Mouse (Mus musculus) liver, embryonic 14.5 days (tissue): ENCODE measurements around the gene Lamb1. TPM values are rescaled to one million over a fixed set of nuclear protein-coding genes. Genes with fewer than 3 reads are reported as not detected.

Experiments used
- ATAC-seq: fragments of 200-750 bp; cut with Nextera tagmentation; 2 replicates; pipeline ENCODE4 v1.8.0; 2017; ENCODE audit warnings: moderate number of reproducible peaks, mild to moderate bottlenecking, moderate library complexity; ENCODE audit not compliant: insufficient read depth
- DNase-seq, 3 experiments: peaks; one replicate each; pipeline ENCODE4 v3.0.0-alpha.2; 2012 to 2013; ENCODE audit warnings: low read depth in 3 of 3, low spot score in 3 of 3
- H3K27ac ChIP-seq: fragments of 300-500 bp; sonication (generic); 2 replicates; pipeline ENCODE4 v1.5.1; 2014; ENCODE audit warnings: moderate library complexity, mild to moderate bottlenecking, control low read depth, inconsistent platforms
- H3K27me3 ChIP-seq: fragments of 300-500 bp; sonication (generic); 2 replicates; pipeline ENCODE4 v1.6.1; 2014; ENCODE audit warnings: mild to moderate bottlenecking, low read length, moderate library complexity; ENCODE audit not compliant: control insufficient read depth, insufficient read depth
- H3K36me3 ChIP-seq: fragments of 300-500 bp; sonication (generic); replicated peaks from 2 replicates; pipeline ENCODE4 v1.6.1; 2014; ENCODE audit warnings: low read depth; ENCODE audit not compliant: control insufficient read depth, insufficient read depth
- H3K4me1 ChIP-seq, 2 experiments: fragments of 200-500 bp in 1 of 2; fragments of 300-500 bp in 1 of 2; sonication (generic) in 1 of 2; replicated peaks; 2 replicates each; pipeline ENCODE4 v1.6.1; 2012 to 2014; ENCODE audit warnings: antibody characterized with exemption in 1 of 2, inconsistent platforms in 1 of 2, low read length in 1 of 2; ENCODE audit not compliant: control insufficient read depth in 2 of 2, insufficient read depth in 2 of 2
- H3K4me2 ChIP-seq: fragments of 300-500 bp; sonication (generic); 2 replicates; pipeline ENCODE4 v1.6.1; 2014; ENCODE audit warnings: low read depth, mild to moderate bottlenecking, control low read depth, moderate library complexity
- H3K4me3 ChIP-seq, 2 experiments: fragments of 200-500 bp in 1 of 2; fragments of 300-500 bp in 1 of 2; sonication (generic) in 1 of 2; 2 replicates each; pipeline ENCODE4 v1.5.1; 2012 to 2014; ENCODE audit warnings: low read depth in 2 of 2, low read length in 2 of 2, mild to moderate bottlenecking in 2 of 2, control low read depth in 1 of 2, inconsistent platforms in 1 of 2, moderate library complexity in 1 of 2; ENCODE audit not compliant: insufficient read depth in 1 of 2
- H3K9ac ChIP-seq: fragments of 300-500 bp; sonication (generic); replicated peaks from 2 replicates; pipeline ENCODE4 v1.6.1; 2014; ENCODE audit warnings: mild to moderate bottlenecking, control low read depth, moderate library complexity
- H3K9me3 ChIP-seq: fragments of 300-500 bp; sonication (generic); 2 replicates; pipeline ENCODE4 v1.6.1; 2016; ENCODE audit warnings: low read length, mixed read lengths; ENCODE audit not compliant: control insufficient read depth
- CTCF ChIP-seq: IDR thresholded peaks from 2 replicates; pipeline ENCODE4 v1.5.1; 2016; ENCODE audit warnings: antibody characterized with exemption, low read depth, control low read depth
- EP300 ChIP-seq: IDR thresholded peaks from 2 replicates; pipeline ENCODE4 v1.6.1; 2016; ENCODE audit warnings: antibody characterized with exemption, low read depth
- WGBS: fragments of 180-500 bp; shearing (Covaris S2); extraction: QIAGEN DNeasy Blood & Tissue Kit; methylation state at CpG from one replicate; pipeline ENCODE4 v1.1.7; 2014; ENCODE audit not compliant: insufficient replicate concordance; 5-methylcytosine and 5-hydroxymethylcytosine counted together
- polyA plus RNA-seq, 2 experiments: library from polyadenylated mRNA; depleted of rRNA in 1 of 2; stranded (reverse) in 1 of 2; unstranded in 1 of 2; fragments of >200 nt; fragmentation: Nextera tagmentation in 1 of 2; extraction: Ambion mirVana in 1 of 2; gene quantifications; 2 replicates each; pipeline versions ENCODE4 v1.2.1 to v1.2.3; 2012 to 2014

The Lamb1 gene
- polyA plus RNA-seq, 2 experiments, result 1.9 to 2.6 TPM

DNA sequence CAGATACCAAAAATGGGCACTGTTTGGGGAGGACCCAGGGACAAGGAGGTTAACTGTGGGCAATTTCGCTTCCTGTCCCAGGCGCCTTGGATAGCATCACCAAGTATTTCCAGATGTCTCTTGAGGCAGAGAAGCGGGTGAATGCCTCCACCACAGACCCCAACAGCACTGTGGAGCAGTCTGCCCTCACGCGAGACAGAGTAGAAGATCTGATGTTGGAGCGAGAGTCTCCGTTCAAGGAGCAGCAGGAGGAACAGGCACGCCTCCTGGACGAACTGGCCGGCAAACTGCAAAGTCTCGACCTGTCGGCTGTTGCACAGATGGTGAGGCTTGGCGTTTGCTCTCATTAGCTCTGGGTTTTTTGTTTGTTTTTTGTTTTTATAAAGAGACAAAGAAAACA, 55.8 kb downstream of the Lamb1 start:
- no peak overlapping the region for H3K4me3 ChIP-seq
- no peak for TF ChIP-seq EP300
- TF ChIP-seq CTCF, result no peak
- H3K9ac ChIP-seq, result no peak overlapping the region
- no peaks in the 10 kb centered on the region for H3K4me1 ChIP-seq
- no peak for DNase-seq
- no peaks in the 10 kb centered on the region for H3K27me3 ChIP-seq
- H3K4me2 ChIP-seq, result no peak overlapping the region
- H3K36me3 ChIP-seq, result no peaks in the 10 kb centered on the region
- WGBS, result 75% methylated on average over 13 of the region's 13 CpGs
- no peaks in the 10 kb centered on the region for H3K9me3 ChIP-seq
- no peak overlapping the region for H3K27ac ChIP-seq
- ATAC-seq, result no peak

DNA sequence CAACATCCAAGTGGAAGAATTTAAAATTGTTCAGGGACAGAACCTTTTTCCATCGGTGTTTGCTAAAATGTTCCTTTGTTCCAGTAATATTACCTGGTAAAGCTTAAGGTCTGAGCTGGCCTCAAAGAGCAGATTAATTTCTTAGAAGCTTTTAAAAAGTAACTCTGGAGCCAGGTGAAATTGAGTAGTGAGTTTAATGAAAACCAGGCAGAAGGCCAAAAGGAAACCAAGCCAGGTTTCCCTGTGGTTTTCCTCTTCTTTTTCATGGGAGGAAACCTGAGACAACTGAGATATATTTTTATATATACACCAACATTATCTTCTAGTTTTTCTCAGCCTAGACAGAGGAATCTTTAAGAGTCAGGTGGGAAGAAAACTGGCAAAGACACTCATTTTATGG, 56.5 kb downstream of the Lamb1 start:
- H3K36me3 ChIP-seq, result no peaks in the 10 kb centered on the region
- no peak overlapping the region for H3K9ac ChIP-seq
- no peaks in the 10 kb centered on the region for H3K27me3 ChIP-seq
- H3K4me2 ChIP-seq, result no peak overlapping the region
- no peak overlapping the region for H3K27ac ChIP-seq
- TF ChIP-seq CTCF (no peak), EP300 (no peak)
- no peaks in the 10 kb centered on the region for H3K9me3 ChIP-seq
- H3K4me3 ChIP-seq, result no peak overlapping the region
- H3K4me1 ChIP-seq, result no peaks in the 10 kb centered on the region
- ATAC-seq, result no peak
- DNase-seq, result no peak
- WGBS, result 81% methylated on average over 1 of the region's 1 CpGs

DNA sequence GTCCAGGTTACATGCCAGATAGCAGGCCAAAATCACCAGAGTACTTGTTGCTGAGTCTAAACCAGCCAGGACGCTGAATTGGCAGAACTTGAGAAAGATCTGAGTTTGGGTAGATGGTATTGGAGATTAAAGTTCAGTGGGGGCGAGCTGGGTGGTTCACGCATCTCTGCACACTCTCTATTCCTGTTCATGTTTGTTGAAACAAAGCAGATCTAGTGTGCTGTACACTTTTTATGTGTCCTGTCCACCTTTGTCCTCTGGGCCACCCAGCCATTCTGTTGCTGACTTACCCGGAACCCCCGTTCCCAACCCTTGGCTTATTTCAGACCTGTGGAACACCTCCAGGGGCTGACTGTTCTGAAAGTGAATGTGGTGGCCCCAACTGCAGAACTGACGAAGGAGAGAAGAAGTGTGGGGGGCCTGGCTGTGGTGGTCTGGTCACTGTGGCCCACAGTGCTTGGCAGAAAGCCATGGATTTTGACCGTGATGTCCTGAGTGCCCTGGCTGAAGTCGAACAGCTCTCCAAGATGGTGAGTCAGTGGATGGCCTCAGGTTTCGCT, 58.2 kb downstream of the Lamb1 start:
- 69% methylated on average over 9 of the region's 9 CpGs for WGBS

DNA sequence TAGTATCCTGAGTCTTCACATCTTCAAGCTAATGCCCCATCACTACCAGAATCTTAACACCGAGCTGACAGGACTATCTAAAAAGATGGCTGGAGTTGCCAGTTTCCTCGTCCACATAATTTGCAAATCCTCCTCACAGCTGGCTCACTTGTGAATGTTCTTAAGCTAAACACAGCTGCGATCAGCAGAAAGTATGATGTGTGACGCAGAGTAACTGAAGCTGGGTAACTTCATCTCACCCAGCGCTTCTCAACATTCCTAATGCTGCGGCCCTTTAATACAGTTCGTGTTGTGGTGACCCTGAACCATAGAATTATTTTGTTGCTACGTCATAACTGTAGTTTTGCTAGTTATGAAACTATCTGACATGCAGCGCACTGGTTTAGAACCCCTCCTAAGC, 62.1 kb downstream of the Lamb1 start:
- WGBS, result 81% methylated on average over 9 of the region's 9 CpGs
- no peaks in the 10 kb centered on the region for H3K27me3 ChIP-seq
- TF ChIP-seq CTCF, result no peak
- no peak for TF ChIP-seq EP300

More for the DNA sequence above, 58.2 kb downstream of the Lamb1 start:
- Histone ChIP-seq H3K4me2 (no peak overlapping the region), H3K9me3 (no peaks in the 10 kb centered on the region), H3K9ac (no peak overlapping the region), H3K36me3 (no peaks in the 10 kb centered on the region), H3K27ac (no peak overlapping the region), H3K4me3 (no peak overlapping the region), H3K4me1 (no peaks in the 10 kb centered on the region), H3K27me3 (no peaks in the 10 kb centered on the region)
- no peak for ATAC-seq
- TF ChIP-seq CTCF, result no peak
- no peak for TF ChIP-seq EP300
- DNase-seq, result no peak

DNA sequence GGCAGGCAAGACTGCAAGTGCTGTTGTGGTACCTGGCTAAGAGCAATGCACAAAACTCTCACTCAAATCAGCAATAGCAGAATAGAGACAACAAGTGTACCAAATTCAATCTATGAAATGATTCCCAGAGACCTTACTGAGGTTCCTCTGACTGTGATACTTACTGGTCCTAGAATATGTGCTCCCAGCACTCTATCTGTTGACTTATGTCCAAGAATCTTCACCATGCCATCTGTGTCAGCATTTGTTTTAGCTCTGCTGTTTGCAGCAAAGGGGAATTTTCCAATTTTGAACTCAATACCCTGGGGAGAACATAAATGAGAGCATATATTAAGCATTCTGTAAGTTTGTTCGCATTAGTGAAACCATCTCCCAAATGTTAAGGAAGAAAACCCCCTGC, 68.2 kb downstream of the Lamb1 start:
- H3K27ac ChIP-seq, result no peak overlapping the region
- ATAC-seq (no peak), DNase-seq (no peak)
- no peak overlapping the region for H3K4me2 ChIP-seq
- H3K36me3 ChIP-seq, result peaks cover 40% of the 10 kb centered on the region
- 88% methylated on average over 1 of the region's 1 CpGs for WGBS
- no peaks in the 10 kb centered on the region for H3K4me1 ChIP-seq
- H3K27me3 ChIP-seq, result no peaks in the 10 kb centered on the region
- no peaks in the 10 kb centered on the region for H3K9me3 ChIP-seq
- TF ChIP-seq EP300 (no peak), CTCF (no peak)
- no peak overlapping the region for H3K4me3 ChIP-seq
- no peak overlapping the region for H3K9ac ChIP-seq

More for the DNA sequence above, 62.1 kb downstream of the Lamb1 start:
- Histone ChIP-seq H3K4me2 (no peak overlapping the region), H3K9me3 (no peaks in the 10 kb centered on the region), H3K9ac (no peak overlapping the region), H3K27ac (no peak overlapping the region), H3K36me3 (peaks cover 8% of the 10 kb centered on the region), H3K4me3 (no peak overlapping the region), H3K4me1 (no peaks in the 10 kb centered on the region)
- ATAC-seq (no peak), DNase-seq (no peak)
